Mouse (Mus musculus) right cerebral cortex, postnatal 14 days (tissue): ENCODE measurements around the gene Ranbp9.

Experiments used
- DNase-seq: peaks from one replicate; pipeline ENCODE4 v3.0.0; 2022

Ranbp9 gene

GRCm38 (mm10) chr13:43356346-43357125 is 124.5 kb downstream of the Ranbp9 start:
- DNase-seq: no peak

GRCm38 (mm10) chr13:43354362-43354761 is 126.7 kb downstream of the Ranbp9 start:
- no peak for DNase-seq

- DNase-seq: no peak
Measured at GRCm38 (mm10) chr13:43353356-43353755, 127.7 kb downstream of the Ranbp9 start.
